Mouse (Mus musculus) ES-Bruce4 (cell line): ENCODE measurements around the gene Sugct.

Experiments
- CTCF ChIP-seq: IDR thresholded peaks from one replicate; pipeline ENCODE4 v1.8.1; 2011; ENCODE audit warnings: low read depth, low read length
- EP300 ChIP-seq: IDR thresholded peaks from 2 replicates; pipeline ENCODE4 v1.6.1; 2011; ENCODE audit warnings: low read depth, low read length; ENCODE audit not compliant: insufficient read depth
- POLR2A ChIP-seq: IDR thresholded peaks from one replicate; pipeline ENCODE4 v1.8.1; 2011; ENCODE audit warnings: low read length; ENCODE audit not compliant: insufficient read depth

DNA sequence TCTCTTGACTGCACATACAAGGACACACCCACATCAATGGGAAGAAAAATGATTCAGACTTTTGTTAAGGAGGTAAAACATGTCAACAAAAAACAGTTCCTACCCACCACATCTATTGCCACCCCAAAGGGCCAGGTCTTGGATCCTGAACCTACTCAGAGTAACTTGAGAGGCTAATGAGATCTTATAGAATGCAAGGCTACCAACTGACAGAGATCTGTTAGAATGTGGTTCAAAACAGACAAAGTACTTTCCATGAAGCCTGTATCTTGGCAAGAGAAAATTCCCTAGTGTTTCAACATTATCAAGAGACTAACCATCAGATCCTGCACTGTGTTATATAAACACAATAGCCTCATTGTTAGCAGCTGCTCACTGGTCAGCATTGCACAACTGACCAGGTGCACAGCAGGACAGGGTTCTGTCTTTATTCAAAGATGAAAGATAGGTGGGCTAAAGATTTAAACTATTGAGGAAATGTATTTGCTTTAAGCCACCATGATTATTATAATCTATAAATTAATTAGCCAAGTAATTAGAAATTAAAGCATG lies 548.8 kb downstream of the Sugct start:
- TF ChIP-seq CTCF: no peak
- no peak for TF ChIP-seq POLR2A
- TF ChIP-seq EP300: no peak
